Mouse (Mus musculus): ENCODE results near the gene Farp2.
"Not testable (repeated sequence)": the region's sequence is repeated elsewhere in the genome, so short reads cannot be mapped to it uniquely, and the experiment has no call there.

The Farp2 gene

GRCm38 (mm10) chr1:93635091-93635579 lies 123.3 kb downstream of the Farp2 start:
- no peak for DNase-seq (ENCODE audit: inconsistent ontology term)

GRCm38 (mm10) chr1:93635580-93636192 lies 123.8 kb downstream of the Farp2 start:
- DNase-seq (ENCODE audit: inconsistent ontology term): peak; percentile 99

GRCm38 (mm10) chr1:93636211-93636897 lies 124.5 kb downstream of the Farp2 start:
- no peak for DNase-seq (ENCODE audit: inconsistent ontology term)

- DNase-seq (ENCODE audit: inconsistent ontology term): no peak
Measured at GRCm38 (mm10) chr1:93641978-93642377, 130.1 kb downstream of the Farp2 start.

- DNase-seq (ENCODE audit: inconsistent ontology term): no peak
Measured at GRCm38 (mm10) chr1:93642692-93643091, 130.8 kb downstream of the Farp2 start.

- DNase-seq (ENCODE audit: inconsistent ontology term): no peak
Measured at GRCm38 (mm10) chr1:93649604-93650172, 137.8 kb downstream of the Farp2 start.

GRCm38 (mm10) chr1:93654275-93654674 lies 142.4 kb downstream of the Farp2 start:
- DNase-seq (ENCODE audit: inconsistent ontology term): no peak

GRCm38 (mm10) chr1:93654798-93655197 lies 142.9 kb downstream of the Farp2 start:
- no peak for DNase-seq (ENCODE audit: inconsistent ontology term)

- no peak for DNase-seq (ENCODE audit: inconsistent ontology term)
Measured at GRCm38 (mm10) chr1:93656325-93657024, 144.6 kb downstream of the Farp2 start.

GRCm38 (mm10) chr1:93657025-93657360 lies 145.1 kb downstream of the Farp2 start:
- no peak for DNase-seq (ENCODE audit: inconsistent ontology term)

GRCm38 (mm10) chr1:93658559-93658958 lies 146.7 kb downstream of the Farp2 start, which contains the start of gene Stk25:
TSS of gene Stk25 (minus strand) at chr1:93658659.
- DNase-seq (ENCODE audit: inconsistent ontology term): not testable (repeated sequence)

GRCm38 (mm10) chr1:93667760-93668400 lies 156.0 kb downstream of the Farp2 start:
- DNase-seq (ENCODE audit: inconsistent ontology term): peak; percentile 55

GRCm38 (mm10) chr1:93668791-93669548 lies 157.1 kb downstream of the Farp2 start:
- peak; percentile 80 for DNase-seq (ENCODE audit: inconsistent ontology term)

GRCm38 (mm10) chr1:93669941-93670340 lies 158.1 kb downstream of the Farp2 start:
- DNase-seq (ENCODE audit: inconsistent ontology term): no peak
